Mouse (Mus musculus) testis, adult 2 months (tissue): ENCODE results near the gene Fgf4.

ENCODE experiments used
- CTCF ChIP-seq: fragments of 200-500 bp; IDR thresholded peaks from 2 replicates; pipeline ENCODE4 v1.5.1; 2012; ENCODE audit warnings: low read depth, mild to moderate bottlenecking, inconsistent platforms, low read length, moderate library complexity; ENCODE audit not compliant: control insufficient read depth, insufficient read depth, insufficient replicate concordance
- POLR2A ChIP-seq: fragments of 200-500 bp; IDR thresholded peaks from 2 replicates; pipeline ENCODE4 v1.6.1; 2012; ENCODE audit warnings: low read depth, mild to moderate bottlenecking, inconsistent platforms, low read length, moderate library complexity; ENCODE audit not compliant: control insufficient read depth

GRCm38 (mm10) chr7:144867602-144868001 is 20.4 kb downstream of the Fgf4 start:
- TF ChIP-seq CTCF (no peak), POLR2A (no peak)
